Mouse (Mus musculus) naive thymus-derived CD4-positive, alpha-beta T cell, adult 2 months (primary cell): ENCODE measurements at regions not wholly inside any gene's neighbourhood (a gene's known extent, or its start where the extent isn't known, plus 50 kb on each side); places are given as distances from the start of the nearest gene placed in this dataset.

Experiments used
- DNase-seq: peaks from one replicate; pipeline ENCODE4 v3.0.0-alpha.2; 2011; ENCODE audit warnings: low read depth

DNA sequence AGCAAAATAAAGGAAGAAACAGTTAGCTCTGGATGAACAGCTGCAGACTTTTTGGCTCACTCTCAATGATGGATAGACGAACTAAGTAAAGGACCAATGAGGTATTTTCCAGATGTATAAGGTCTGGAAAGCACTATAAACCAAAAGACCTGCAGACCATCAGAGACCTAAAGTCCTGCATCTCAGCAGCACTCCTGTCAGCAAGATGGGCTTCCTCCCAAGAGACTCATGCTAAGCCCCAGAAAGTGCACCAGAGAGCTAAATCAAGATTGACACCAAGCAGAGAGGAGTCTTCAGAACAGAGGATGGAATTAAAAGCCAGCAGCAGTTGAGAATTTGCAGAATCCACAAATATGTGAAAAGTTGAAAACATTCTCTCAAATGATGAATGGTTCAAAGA is 425.2 kb upstream of the Kdm8 start:
- DNase-seq, result no peak

DNA sequence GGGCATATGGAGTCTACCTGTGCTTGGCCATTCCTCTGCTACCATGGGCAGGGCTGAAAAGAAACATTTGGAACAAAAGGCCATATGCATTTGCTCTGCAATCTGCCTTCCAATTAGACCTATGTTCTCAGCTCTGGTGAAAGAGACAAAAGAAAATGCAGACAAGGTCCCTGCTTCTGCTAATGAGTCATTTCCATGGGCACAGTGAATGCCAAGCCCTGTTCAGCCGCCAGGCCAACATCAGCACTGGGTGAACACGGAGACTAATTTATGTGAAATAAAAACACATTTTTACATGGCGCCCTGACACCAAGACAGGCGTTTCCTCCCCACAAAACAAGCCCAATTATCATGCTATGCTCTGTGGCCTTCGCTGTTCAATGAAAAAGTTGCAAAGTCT is 419.5 kb upstream of the Kdm8 start:
- no peak for DNase-seq

DNA sequence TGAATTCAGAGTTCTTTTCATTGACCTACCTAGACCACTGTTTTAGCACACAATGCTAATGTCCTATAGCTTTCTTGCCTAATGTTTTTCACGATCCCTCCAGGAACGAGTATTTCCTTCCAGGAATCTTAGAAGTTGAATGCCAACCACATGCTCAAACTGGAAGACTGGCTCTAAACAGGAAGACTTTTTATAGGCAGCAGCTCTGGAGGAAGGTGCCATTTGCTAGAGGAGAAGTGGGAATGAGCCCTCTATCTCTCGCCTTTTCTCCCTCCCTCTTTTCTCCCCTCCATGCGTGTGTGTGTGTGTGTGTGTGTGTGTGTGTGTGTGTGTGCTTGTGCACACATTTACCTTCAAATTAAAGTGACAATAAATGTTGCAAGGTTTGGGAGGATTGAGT is 410.7 kb upstream of the Kdm8 start:
- no peak for DNase-seq

DNA sequence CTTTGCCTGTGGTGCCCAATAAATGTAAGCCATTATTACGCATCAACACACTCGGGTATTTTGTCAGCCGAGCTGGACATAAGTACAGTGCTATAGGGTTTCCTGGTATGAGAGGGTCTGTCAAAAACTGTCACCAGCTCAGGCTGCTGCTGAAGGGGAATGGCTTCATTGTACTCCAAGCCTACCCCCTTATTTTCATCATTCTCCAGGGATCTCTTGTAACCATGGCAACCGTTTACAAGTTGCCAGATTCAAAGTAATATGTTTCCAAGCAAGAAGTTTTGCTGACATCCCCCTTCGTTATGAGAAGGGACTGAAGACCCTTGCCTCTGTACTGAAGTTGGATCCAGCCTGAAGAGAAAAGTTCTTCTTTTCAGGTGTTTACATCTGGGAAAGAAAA is 410.3 kb upstream of the Kdm8 start:
- no peak for DNase-seq

DNA sequence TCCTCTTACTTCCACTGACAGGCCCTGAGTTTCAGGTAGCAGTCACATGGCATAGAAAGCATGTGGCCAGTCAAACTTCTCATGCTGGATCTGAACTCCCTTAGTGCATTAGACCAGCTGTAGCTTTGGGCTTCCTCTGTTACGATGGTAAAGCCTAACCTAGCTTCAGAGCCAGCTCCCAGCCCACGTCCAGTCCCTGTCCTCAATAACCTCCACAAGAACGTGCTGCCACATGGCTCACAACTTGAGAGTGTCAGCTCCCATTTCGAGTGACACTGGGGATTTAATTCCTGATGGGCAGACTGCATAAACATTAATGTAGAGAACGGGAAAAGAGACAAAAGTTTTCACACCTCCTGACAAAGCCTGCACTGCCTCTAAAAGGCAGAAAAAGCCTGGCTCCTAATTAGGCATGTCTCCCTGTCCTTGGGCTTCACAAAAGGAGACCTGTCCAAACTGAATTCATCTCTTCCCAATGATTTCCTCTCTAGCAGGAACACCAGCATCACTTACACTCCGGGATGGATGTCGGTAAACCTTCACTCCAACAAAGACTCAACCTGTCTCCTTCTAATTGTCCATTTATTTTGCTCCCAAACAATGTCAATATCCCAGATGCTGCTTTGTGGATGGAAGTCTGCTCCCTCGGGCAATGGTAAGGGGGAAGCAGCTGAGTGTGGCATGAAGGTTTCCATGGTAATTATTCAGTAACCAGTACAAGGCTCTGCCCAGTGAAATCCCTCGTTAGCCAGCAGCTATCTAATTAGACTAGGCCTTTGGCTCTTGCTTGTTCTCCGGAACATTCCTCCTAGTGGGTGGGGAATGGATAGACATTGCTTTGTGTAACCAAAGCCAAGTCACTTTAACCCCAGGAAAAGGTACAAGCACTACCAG is 408.1 kb upstream of the Kdm8 start:
- no peak for DNase-seq

DNA sequence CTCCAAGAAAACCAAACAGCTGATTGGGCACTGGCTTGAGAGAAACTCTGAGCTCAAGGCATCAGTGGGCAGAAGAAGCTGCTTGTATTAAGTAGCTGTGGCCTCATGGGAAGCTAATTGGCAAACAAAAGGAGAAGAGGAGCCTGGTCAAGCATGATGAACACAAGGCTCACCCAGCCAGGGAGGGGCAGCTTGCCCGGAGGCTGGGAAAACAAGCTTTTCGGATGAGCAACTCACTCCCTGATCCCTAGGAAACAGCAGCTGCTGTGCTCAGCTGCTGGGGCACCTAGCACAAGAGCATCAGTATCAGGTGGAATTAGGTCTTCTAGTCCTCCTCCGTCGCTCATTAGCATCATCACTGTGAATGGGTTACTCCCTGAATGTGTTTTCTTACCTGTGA is 405.6 kb upstream of the Kdm8 start:
- no peak for DNase-seq

DNA sequence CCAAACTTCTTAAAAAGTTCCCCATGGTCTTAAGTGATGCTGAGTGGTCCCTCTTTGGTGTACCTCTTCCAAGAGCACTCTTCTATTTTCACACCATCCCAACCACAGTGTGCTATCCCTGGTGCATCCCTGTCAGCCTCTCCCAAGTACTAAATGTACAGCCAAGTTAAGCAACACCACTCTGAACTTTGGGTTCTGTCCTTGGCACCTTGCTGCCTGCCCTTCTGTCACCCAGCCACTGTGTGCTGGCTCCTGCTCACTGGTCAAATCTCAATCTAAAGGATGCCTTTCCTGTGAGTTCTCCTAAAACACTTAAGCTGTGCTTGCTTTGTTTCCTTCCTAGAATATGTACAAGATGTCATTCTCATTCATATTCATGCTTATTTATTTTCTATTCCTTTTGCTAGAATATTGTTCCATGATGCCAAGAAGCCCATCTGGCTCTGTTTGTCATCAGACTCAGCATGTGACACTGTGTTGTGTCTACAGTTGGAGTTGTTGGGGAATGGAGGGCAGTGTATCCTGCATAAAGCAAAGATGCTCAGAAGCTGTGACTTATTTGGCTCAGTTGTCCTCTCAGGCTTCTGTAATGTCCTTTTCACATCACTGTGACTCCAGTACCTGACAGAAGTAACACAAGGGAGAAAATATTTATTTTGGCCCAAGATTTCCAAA is 388.4 kb upstream of the Kdm8 start:
- DNase-seq, result no peak

DNA sequence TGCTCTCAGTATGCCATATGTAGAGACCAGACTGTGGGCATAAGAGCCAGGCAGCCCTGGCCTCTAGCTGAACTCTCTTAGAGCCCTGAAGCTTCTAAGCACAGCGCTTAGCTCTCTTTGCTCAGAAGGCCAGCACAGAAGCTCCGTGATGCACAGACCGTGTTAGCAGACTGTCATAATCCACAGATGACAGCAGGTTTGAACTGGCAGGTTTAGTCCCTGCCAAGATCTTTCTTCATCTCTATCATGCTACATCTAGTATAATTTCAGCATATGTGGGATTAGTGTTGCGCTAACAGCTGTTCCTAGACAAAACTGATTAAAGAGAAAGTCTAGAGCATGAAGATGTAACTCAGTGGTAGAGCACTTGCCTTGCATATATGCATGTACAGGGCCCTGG is 342.0 kb upstream of the Kdm8 start:
- DNase-seq, result no peak

DNA sequence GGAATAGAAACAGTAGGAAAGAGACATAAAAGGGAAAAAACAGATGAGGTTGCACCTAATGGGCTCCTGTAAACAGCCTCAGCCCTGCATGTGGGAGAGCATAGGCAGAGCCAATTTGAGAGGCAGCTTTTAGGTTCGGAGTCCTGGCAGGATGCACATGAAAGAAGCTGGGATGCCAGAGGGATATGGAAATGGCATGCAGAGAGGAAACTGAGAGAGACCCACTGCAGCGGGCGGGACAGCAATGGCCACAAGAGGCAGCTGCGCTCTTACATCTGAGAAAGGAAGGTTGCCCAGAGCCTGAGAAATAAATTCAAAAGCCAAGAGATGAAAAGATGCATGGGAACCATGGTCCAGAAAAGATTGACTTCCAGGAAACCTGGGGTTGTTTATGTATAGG is 340.5 kb upstream of the Kdm8 start:
- DNase-seq, result no peak

DNA sequence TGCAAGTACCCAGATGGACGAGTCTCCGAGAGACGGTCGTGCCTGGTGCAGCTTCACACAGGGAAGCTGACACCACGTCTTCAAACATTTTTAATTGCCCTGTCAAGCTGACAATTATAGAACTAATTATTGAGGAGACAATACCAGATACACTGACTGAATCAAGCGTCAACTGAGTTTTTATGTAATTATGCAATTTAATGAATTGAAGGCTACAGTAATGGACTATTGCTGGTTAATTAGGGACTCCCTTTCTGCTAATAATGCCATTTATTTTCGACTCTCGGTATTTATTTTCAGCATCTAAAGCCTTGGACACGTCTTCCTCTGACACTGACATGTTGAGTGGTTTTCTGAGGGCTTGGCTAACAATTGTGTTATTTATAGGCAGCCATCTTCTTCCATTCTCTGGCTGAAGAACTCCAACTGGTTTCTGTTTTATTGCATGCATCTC is 331.6 kb upstream of the Kdm8 start:
- no peak for DNase-seq

DNA sequence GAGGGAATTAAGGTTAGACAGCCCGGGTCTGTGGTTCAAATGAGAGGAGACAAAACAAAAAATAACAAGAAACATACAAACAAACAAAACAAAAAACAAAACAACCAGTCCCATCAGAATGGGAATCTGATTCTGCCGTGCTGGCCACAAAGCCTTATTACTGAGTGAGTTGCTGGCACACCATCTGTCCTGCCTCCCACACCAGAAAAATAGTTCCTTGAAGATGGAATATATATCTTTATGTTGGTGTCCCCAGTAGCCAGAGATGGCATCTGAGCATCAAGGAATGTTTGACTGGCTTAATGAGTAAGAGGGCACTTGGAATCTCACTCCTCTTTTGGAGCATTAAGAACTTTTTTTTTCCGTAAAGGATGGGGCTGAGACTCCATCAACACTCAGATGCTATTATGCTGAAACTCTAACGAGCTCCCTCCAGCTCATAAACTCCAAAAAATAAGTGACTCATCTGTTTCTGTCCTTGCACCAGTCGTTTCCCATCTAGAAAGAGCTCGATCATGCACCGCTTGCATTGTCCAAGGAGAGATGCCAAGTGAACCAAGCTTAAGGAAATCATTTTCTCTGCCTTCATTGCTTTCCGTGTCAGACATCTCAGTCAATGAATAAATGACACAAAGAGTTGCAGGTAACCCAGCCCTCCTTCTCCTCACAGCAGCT is 329.0 kb upstream of the Kdm8 start:
- DNase-seq, result no peak

DNA sequence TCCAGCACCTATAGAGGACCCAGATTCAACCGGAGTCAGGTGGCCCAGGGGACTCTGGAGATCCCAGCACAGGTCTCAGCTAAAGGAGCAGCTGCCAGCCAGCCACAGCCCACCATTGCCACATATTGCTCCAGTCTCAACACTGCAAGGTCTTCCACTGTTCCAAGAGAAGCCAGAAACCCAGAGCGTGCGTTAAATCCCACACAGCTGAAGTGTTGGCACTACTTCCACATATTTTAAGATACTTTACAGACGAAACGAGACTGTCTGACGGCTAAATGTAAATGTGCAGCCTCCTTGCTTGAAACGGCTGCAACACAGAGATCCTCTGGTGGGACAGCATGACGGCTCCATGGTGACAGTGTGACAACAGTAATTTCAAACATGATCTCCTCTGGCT is 327.3 kb upstream of the Kdm8 start:
- DNase-seq, result no peak

DNA sequence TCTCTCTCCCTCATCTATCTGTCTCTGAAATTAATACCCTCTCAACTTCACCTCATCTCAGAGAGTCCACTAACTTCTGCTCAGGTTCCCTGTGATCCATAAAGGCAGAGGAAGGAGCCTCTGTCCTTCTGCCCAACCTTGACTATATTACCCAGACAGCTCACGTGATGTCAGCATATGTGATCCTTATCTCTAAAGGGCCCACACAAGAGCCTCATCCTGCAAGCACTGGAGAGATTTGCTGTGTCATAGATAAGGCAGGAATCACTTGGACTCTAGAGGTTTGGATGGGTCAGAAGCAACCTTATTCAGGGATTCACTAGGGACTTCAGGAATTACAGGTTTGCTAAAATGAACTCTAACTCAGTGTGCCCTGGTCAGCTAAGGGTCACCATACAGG is 315.3 kb upstream of the Kdm8 start:
- DNase-seq, result no peak

DNA sequence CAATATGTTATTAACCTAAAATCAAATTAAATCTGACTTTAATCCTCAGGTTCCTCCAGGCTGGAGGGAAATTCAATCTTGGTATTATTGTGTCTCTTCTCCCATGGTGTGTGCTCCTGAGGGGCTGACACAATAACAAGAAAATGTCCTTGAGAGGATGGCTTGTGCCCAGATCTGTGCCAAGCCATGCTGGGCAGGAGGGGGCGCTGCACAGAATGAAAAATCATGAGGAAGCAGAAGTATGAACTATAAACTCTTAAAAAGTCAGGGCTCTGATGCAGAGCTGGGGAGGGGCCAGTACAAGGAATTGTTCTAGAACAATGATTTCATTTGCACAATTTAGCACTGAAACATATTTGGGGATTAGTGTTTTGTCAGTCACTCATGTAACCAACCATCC is 312.5 kb upstream of the Kdm8 start:
- peak; percentile 6 for DNase-seq

DNA sequence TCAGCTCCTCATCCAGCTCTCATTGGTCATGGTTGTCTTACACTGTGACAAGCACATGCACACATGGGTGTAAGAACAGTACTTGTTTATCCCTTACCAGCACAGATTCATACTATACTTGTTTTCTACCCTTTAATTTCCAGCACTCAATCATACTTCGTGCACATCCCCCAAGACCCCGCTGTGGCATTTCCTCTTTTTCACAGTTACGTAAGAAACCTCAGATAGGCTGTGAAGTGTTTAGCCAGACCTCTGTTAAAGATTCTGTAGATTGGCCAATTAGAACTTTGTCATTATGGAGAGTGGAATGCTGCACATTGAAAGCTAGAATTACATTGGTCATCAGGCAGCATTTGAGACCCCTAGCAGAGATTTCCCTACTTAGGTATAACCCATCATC is 305.9 kb upstream of the Kdm8 start:
- no peak for DNase-seq

DNA sequence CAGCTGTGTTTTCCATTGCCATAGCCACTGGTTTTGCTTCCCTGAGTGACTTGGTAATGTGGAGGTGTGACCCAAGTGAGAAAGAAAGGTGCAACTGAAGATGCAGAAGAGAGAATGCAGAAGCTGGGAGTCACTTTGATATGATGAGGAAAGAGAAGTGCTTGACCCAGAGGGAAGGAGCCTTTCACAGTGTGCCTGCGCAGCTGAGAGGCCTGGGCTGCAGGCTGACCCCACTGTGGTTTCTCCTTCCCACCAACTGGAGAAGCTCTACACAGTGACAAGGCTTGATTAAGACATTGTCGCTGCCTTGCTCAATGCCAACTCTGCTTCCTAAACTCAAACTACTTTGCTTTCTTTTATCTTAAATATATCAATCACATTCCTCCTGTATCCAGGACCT is 305.3 kb upstream of the Kdm8 start:
- no peak for DNase-seq

DNA sequence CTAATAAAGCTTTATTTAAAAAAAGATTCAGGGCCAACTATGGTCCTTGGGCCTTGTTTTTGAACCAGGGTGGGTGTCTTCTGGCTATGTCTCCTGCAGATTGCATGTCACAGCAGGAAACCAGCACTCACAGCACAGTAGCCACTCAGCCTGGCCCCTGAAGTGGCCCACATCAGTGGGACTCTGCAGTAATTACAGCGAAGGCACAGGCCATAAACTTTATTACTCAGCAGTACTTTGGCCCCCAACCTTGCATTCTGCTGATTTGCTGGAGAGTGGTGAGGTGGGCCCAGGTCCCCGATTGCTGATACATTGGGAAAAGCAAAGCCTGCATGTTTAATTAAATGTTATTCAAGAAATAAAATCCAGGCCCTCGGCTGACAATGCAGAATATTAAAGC is 303.6 kb upstream of the Kdm8 start:
- DNase-seq, result no peak

DNA sequence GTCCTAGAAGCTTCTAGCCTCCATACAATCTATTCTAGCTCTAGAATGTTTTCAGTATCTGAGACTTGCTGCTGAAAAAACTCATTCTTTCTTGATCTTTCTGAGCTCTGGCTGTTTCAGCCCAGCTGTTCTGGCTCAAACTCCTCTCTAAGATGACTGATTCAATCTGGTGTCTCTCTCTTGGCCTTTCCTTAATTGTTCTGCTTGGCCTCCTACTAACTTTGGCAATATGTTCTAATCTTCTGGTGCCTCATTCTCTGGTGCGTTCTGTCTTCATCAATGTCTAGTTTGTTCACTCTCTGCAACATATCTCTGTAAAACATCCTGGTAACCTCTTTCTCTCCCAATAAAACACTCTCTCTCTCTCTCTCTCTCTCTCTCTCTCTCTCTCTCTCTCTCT is 302.6 kb upstream of the Kdm8 start:
- DNase-seq, result no peak

DNA sequence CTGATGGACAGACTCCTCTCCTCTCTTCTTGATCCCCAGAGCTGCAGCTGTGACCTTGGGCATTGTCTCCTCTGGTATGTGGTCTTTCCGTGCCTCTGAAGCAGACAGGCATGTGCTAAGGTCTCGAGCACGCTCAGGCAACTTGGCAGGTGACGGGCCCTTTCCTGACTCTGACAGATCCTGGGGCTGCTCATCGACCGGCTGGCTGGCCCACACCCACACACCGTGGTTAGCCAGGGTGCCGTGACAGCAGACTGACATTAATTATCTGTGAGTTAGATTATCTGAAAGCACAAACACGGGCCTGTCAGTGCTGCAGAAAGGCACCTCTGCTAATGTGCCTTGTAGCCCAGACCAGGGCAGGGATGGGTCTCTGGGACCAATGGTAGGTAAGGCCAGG is 298.5 kb upstream of the Kdm8 start:
- DNase-seq, result no peak

DNA sequence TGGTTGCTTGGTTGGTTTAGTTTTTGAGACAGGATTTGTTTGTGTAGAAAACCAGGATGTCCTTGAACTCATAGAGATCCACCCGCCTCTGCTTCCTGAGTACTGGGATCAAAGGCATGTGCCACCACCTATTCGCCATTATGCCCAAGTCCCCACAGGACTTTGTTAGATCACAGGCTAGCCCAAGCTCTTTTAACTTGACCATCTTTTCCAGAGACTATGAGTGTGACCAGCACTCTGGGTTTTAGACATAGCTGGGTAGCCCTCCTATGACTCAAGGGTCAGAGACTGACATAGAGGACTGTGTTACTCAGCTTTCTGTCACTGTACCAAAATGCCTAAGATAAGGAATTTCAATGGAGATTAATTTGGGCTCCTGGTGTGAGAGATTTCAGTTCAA is 295.3 kb upstream of the Kdm8 start:
- DNase-seq, result no peak

DNA sequence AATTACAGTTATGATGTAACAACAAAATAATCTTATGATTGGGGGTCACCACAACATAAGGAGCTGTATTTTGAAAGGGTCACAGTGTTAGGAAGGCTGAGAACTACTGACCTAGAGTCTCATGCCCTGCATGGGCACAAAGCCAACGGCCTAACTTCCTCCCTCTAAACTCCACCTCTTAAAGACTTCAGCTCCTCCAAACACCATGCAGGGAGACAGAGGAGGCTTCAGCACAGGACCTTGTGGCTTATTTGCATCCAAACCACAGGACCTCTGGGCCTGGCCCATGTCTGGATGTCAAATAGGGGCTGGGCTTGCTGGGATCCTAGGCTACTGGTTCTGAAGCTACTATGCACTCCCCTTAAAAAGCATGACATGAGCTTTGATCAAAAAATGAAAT is 294.7 kb upstream of the Kdm8 start:
- DNase-seq, result no peak

DNA sequence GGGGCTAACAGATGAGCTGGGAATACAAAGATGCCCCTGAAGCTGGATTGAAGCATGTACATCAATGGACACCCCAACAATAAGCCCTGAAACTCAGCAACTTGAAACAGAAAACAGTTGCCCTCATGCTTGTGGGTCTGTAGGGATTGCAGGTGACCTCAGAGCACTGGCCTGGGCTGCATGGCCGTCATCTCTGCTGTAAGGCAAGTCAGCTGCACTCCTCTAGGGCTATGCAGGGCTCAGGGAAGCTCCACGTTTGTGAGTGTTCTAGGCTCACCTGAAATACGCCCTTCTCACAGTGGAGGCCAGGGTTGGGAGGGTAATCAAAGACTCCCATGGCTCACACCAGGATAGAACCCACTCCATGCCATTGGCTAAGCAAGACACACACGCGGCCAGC is 292.2 kb upstream of the Kdm8 start:
- no peak for DNase-seq

DNA sequence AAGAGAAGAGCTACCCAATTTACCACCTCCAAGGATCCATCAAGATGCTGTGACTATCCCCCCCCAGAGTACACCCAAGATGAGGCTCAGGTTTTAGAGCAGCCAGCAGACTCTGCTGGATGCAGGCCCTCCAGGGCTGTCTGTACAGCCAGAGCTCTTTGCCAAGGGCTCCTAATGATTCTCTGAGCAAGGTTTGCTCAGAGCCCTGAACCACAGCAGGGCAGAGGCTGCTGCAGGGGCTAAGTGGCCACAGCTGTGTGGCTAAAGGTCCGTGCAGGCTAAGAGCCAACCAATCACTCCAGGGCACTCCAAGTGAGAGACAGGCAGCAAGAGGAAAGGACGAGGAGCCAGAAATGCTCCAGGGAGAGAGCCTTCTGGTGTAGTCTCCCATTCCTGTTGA is 289.2 kb upstream of the Kdm8 start:
- DNase-seq, result no peak
